Mouse (Mus musculus) thymus, postnatal 4 days (tissue): Measurements from ENCODE around the gene Ikzf5.
"Not testable (repeated sequence)": the region's sequence is repeated elsewhere in the genome, so short reads cannot be mapped to it uniquely, and the experiment has no call there.

Experiments
- DNase-seq: peaks from one replicate; pipeline ENCODE4 v3.0.0; 2021

Gene Ikzf5

GRCm38 (mm10) chr7:131410416-131411058 is at the start of gene Ikzf5, which contains the start of gene Acadsb:
TSS of gene Ikzf5 (minus strand) at chr7:131410521.
TSS of gene Acadsb (plus strand) at chr7:131410601.
- peak; percentile 99 for DNase-seq

- no peak for DNase-seq
These were observed 46.4 kb upstream of the Ikzf5 start for GRCm38 (mm10) chr7:131456714-131457113.

GRCm38 (mm10) chr7:131437051-131437450 is 26.7 kb upstream of the Ikzf5 start:
- peak; percentile 23 for DNase-seq

- DNase-seq: no peak
These were observed 24.0 kb upstream of the Ikzf5 start for GRCm38 (mm10) chr7:131434276-131434675.

- no peak for DNase-seq
These were observed 21.9 kb upstream of the Ikzf5 start for GRCm38 (mm10) chr7:131432244-131432643.

GRCm38 (mm10) chr7:131427331-131427730 is 17.0 kb upstream of the Ikzf5 start:
- DNase-seq: no peak

- no peak for DNase-seq
These were observed 14.6 kb upstream of the Ikzf5 start for GRCm38 (mm10) chr7:131424912-131425311.

- DNase-seq: no peak
These were observed 7.3 kb upstream of the Ikzf5 start for GRCm38 (mm10) chr7:131417605-131418004.

- not testable (repeated sequence) for DNase-seq
These were observed 6.4 kb upstream of the Ikzf5 start for GRCm38 (mm10) chr7:131416742-131417141.

- DNase-seq: no peak
These were observed 1.6 kb upstream of the Ikzf5 start for GRCm38 (mm10) chr7:131411941-131412270.

GRCm38 (mm10) chr7:131411221-131411940 is 1.1 kb upstream of the Ikzf5 start:
- no peak for DNase-seq

- peak; percentile 69 for DNase-seq
These were observed 334 bp downstream of the Ikzf5 start for GRCm38 (mm10) chr7:131409988-131410385.

GRCm38 (mm10) chr7:131409321-131409987 is 867 bp downstream of the Ikzf5 start:
- no peak for DNase-seq

- DNase-seq: not testable (repeated sequence)
These were observed 18.6 kb downstream of the Ikzf5 start for GRCm38 (mm10) chr7:131391761-131392160.

- peak; percentile 44 for DNase-seq
These were observed 38.3 kb downstream of the Ikzf5 start for GRCm38 (mm10) chr7:131371880-131372651.

- no peak for DNase-seq
These were observed 38.9 kb downstream of the Ikzf5 start for GRCm38 (mm10) chr7:131371470-131371860.

GRCm38 (mm10) chr7:131370648-131371469 is 39.5 kb downstream of the Ikzf5 start, which contains the start of gene Pstk:
TSS of gene Pstk (plus strand) at chr7:131371141.
- DNase-seq: peak; percentile 89

- no peak for DNase-seq
These were observed 46.2 kb downstream of the Ikzf5 start for GRCm38 (mm10) chr7:131364131-131364530.

- DNase-seq: peak; percentile 89
These were observed 47.6 kb downstream of the Ikzf5 start, which contains the start of gene 2310057M21Rik for GRCm38 (mm10) chr7:131362615-131363300. TSS of gene 2310057M21Rik (minus strand) at chr7:131362759.

- DNase-seq: no peak
These were observed 48.1 kb downstream of the Ikzf5 start for GRCm38 (mm10) chr7:131362269-131362614.

- no peak for DNase-seq
These were observed 54.2 kb downstream of the Ikzf5 start for GRCm38 (mm10) chr7:131356105-131356504.
